Mouse (Mus musculus) kidney, adult 2 months (tissue): ENCODE data around the gene Mrpl52. TPM values are rescaled to one million over a fixed set of nuclear protein-coding genes. Genes with fewer than 3 reads are reported as not detected.

ENCODE experiments used
- DNase-seq: peaks from one replicate; pipeline ENCODE4 v3.0.0; 2021
- H3K27ac ChIP-seq: fragments of 200-500 bp; 2 replicates; pipeline ENCODE4 v1.5.1; 2012; ENCODE audit warnings: low read depth, low read length, control low read depth, inconsistent platforms; ENCODE audit not compliant: insufficient read depth
- H3K27me3 ChIP-seq: fragments of 200-500 bp; replicated peaks from 2 replicates; pipeline ENCODE4 v1.6.1; 2012; ENCODE audit warnings: mild to moderate bottlenecking, moderate library complexity, low read length, inconsistent platforms; ENCODE audit not compliant: control insufficient read depth, insufficient read depth
- H3K36me3 ChIP-seq: fragments of 200-500 bp; 2 replicates; pipeline ENCODE4 v1.6.1; 2012; ENCODE audit warnings: mild to moderate bottlenecking, moderate library complexity, low read length, inconsistent platforms; ENCODE audit not compliant: control insufficient read depth, insufficient read depth
- H3K4me1 ChIP-seq: fragments of 200-500 bp; 2 replicates; pipeline ENCODE4 v1.6.1; 2011; ENCODE audit warnings: low read length; ENCODE audit not compliant: control insufficient read depth, insufficient read depth
- H3K4me3 ChIP-seq: fragments of 200-500 bp; 2 replicates; pipeline ENCODE4 v1.5.1; 2011; ENCODE audit warnings: mild to moderate bottlenecking, low read depth, low read length, control low read depth; ENCODE audit not compliant: insufficient read depth
- CTCF ChIP-seq: fragments of 200-500 bp; conservative IDR thresholded peaks from 2 replicates; pipeline ENCODE4 v1.5.1; 2011; ENCODE audit warnings: low read depth, mild to moderate bottlenecking, control low read depth, low read length, moderate library complexity, mixed read lengths; ENCODE audit not compliant: insufficient read depth, insufficient read length
- POLR2A ChIP-seq: fragments of 200-500 bp; IDR thresholded peaks from one replicate; pipeline ENCODE4 v1.6.1; 2011; ENCODE audit warnings: low read depth, low read length, control low read depth
- WGBS: fragments of 180-500 bp; shearing (Covaris S2); methylation state at CpG from one replicate; pipeline ENCODE4 v1.1.7; 2018; 5-methylcytosine and 5-hydroxymethylcytosine counted together
- polyA plus RNA-seq: library from polyadenylated mRNA; depleted of rRNA; stranded (reverse); fragments of >200 nt; gene quantifications from 2 replicates; pipeline ENCODE4 v1.2.3, GENCODE M21; 2012

The Mrpl52 gene
- polyA plus RNA-seq, 1 experiment = 425 TPM

DNA sequence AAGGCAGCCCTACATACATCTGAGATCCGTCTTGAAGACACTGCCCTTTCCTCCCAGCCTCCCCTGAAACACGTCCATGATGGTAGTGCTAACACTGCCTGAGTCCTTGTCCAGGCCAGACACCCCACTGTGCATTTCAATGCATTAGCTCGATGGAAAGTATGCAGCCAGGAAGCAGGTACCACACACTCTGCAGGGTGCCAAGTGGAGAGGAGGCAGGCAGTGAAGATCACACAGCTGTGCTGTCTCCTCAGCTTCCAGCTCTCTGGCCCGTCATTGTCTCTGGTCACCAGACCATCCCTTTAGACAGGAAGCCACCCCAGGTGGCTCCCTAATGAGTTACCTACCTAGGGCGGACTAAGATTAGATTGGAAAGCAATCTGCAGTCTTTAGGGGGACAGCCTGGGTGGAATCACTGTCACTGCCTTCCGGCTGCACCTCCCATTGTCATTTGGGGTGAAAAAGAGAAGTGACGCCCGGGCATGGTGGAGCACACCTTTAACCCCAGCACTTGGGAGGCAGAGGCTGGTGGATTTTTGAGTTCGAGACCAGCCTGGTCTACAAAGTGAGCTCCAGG, 14.6 kb upstream of the Mrpl52 start:
- WGBS = 64% methylated on average over 9 of the region's 9 CpGs
- H3K4me1 ChIP-seq = peaks cover 11% of the 10 kb centered on the region; the same call in 1 of the 2 replicates

DNA sequence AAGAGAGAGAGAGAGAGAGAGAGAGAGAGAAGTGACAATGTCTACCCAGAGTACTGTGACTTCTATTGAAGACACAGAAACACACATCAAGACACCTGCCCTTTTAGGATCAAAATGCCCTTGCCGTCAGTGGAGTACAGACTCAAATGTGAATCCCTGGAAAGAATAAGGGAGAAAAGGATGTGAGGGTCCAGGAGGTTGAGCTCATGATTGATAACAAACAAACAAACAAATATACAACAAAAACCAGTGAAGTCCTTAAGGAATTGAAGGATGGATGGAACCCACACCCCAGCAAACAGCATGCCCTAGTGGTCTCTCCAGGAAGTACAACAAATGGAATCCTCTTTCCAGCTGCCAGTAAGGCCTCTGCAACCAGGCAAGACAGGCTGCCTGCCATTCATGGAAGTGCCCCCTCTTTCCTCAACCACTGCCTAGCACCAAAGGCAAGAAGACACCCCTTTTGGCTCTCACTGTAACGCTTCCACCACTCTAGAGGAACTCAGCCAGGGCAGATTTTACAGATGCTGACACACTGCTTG, 14.0 kb upstream of the Mrpl52 start:
- peak; percentile 83 for DNase-seq
- Histone ChIP-seq H3K4me3 (peak overlapping the region; percentile 45), H3K4me1 (peaks cover 11% of the 10 kb centered on the region; the same call in 1 of the 2 replicates), H3K27ac (0 out of 2 replicates have a peak overlapping the region, but pooled peaks have one; percentile 70), H3K36me3 (no peaks in the 10 kb centered on the region), H3K27me3 (no peaks in the 10 kb centered on the region)
- 40% methylated on average over 2 of the region's 2 CpGs for WGBS
- TF ChIP-seq CTCF (peak; percentile 87), POLR2A (no peak)

More for the DNA sequence above, 14.6 kb upstream of the Mrpl52 start:
- Histone ChIP-seq H3K4me3 (no peak overlapping the region), H3K27me3 (no peaks in the 10 kb centered on the region), H3K27ac (no peak overlapping the region), H3K36me3 (no peaks in the 10 kb centered on the region)
- no peak for DNase-seq
- TF ChIP-seq POLR2A (no peak), CTCF (no peak)

DNA sequence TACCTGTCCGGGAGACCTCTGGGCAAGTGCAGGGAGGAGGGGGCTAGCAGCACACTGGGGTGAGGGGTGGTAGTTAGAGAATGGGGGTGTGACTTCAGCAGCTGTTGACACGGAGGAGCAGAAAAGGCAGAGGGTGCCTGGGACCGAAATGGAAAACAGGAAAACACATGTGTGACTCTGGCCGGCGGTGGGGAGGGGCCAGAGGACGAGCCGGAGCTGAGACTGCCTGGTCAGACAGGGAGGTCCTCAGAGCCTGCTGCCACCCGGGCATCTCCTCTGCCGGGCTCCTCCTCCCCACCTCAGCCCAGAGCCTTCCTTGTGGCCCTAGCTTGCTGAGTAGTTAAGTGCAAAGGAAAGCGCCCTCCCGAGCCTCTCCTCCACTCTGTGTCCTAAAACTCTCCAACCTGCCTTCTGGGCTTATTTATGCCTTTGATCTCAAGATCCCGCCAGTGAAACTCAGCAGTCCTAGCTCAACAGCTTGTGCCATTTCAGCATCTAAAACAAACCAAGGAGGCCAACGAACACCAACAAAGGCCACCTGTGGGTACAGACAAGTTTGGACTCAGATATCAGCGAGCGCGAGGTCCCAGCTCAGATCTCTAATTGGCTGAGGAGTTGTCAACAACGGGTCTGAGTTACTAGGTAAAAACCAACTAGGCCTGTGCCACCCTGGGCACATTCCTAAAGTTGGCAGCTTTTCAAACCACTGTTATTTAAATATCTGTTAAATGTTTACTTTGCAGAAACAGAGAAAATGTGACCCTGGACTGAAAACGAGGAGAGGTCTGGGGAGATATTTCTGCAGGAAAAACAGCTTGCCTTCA, 12.6 kb upstream of the Mrpl52 start:
- H3K27me3 ChIP-seq = no peaks in the 10 kb centered on the region
- WGBS = 16% methylated on average over 18 of the region's 18 CpGs
- H3K27ac ChIP-seq = peak overlapping the region; percentile 32
- H3K4me3 ChIP-seq = peak overlapping the region; percentile 42
- DNase-seq = peak; percentile 89
- TF ChIP-seq POLR2A (no peak), CTCF (no peak)
- H3K36me3 ChIP-seq = no peaks in the 10 kb centered on the region
- peaks cover 11% of the 10 kb centered on the region; the same call in 1 of the 2 replicates for H3K4me1 ChIP-seq

DNA sequence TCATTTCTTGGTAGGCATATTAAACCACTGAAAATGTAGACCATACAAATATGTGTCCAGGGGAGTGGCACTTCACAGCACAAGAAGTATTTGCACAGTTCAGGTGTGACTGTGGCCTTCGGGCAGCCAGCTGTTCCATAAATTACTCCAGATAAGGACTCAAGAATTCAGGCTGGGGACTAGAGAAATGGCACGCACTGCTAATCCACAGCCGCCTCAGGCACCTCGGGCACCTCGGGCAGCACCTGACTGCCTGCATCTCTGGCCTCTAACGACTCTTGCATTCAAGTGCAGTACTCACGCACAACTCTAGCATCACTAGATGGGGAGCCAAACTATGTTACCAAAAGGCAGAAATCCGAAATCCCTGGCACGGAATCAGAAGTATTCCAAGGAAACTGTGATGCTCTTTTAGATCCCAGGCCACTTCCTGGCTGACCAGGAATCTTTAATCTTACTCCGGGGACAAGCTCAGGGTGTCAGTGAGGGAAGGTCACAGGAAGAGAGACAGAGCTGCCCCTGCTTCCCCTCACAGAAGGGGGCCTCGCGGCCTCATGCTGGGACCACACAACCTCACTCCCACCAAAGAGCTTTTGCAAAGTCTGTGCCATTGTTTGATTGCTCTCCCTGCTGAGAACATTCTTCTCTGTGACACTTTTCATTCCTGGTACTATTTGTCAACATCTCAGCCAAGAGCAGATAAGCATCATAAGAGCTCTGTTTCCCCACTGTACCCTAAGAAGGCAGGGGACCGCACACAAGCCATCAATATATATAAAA, 11.3 kb upstream of the Mrpl52 start:
- H3K4me1 ChIP-seq = peaks cover 9% of the 10 kb centered on the region; the same call in 1 of the 2 replicates
- no peak for DNase-seq
- 45% methylated on average over 13 of the region's 13 CpGs for WGBS

DNA sequence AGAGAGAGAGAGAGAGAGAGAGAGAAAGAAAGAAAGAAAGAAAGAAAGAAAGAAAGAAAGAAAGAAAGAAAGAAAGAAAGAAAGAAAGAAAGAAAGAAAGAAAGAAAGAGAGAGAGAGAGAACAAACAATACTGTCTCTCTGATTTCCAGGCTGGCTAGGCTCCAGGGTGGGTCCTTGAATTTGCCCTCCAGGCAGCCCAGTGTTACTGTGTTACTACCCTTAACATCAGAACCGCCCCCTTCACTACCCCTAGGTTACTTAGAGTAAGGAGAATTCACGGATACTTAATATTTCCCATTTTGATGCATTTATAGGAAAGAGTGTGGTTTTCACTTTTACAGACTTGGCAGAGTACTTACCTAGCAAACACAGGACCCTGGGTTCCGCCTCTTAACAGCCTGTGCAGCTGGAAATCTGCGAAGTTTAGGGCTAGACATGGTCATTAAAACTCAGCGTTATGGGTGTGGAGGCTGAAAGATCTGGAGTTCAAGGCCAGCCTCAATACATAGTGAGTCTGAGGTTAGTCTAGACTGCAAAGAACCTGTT, 10.4 kb upstream of the Mrpl52 start:
- Histone ChIP-seq H3K27ac (no peak overlapping the region), H3K36me3 (no peaks in the 10 kb centered on the region), H3K27me3 (no peaks in the 10 kb centered on the region), H3K4me3 (no peak overlapping the region), H3K4me1 (peaks cover 9% of the 10 kb centered on the region; the same call in 1 of the 2 replicates)
- DNase-seq = no peak
- WGBS = 76% methylated on average over 5 of the region's 5 CpGs
- TF ChIP-seq CTCF (no peak), POLR2A (no peak)

More for the DNA sequence above, 11.3 kb upstream of the Mrpl52 start:
- H3K27ac ChIP-seq = no peak overlapping the region
- no peaks in the 10 kb centered on the region for H3K27me3 ChIP-seq
- H3K36me3 ChIP-seq = no peaks in the 10 kb centered on the region
- no peak overlapping the region for H3K4me3 ChIP-seq
- TF ChIP-seq POLR2A (no peak), CTCF (no peak)

DNA sequence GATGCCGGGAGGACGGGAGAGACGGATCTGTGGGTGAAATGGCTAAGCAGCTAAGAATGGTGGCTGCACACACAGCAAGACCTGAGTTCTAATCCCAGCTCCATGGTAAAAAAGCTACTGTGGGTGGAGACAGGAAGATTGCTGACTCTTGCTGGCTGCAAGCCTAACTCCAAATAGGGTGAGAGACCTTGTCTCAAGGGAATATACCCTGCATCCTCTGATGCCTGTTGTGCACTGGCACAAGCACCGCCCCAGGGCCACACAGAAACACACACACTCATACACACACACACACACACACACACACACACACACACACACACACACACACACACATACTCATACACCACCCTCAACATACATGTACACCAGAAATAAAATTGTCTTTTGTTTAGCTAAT, 9.9 kb upstream of the Mrpl52 start:
- no peak overlapping the region for H3K27ac ChIP-seq
- no peaks in the 10 kb centered on the region for H3K36me3 ChIP-seq
- WGBS = 92% methylated on average over 4 of the region's 4 CpGs
- H3K4me3 ChIP-seq = no peak overlapping the region
- H3K27me3 ChIP-seq = no peaks in the 10 kb centered on the region
- peaks cover 9% of the 10 kb centered on the region; the same call in 1 of the 2 replicates for H3K4me1 ChIP-seq
- TF ChIP-seq CTCF = no peak
- no peak for TF ChIP-seq POLR2A
- no peak for DNase-seq
